Mouse (Mus musculus): ENCODE measurements around the gene Bace1.
"Not testable (repeated sequence)": the region's sequence is repeated elsewhere in the genome, so short reads cannot be mapped to it uniquely, and the experiment has no call there.

Gene Bace1

DNA sequence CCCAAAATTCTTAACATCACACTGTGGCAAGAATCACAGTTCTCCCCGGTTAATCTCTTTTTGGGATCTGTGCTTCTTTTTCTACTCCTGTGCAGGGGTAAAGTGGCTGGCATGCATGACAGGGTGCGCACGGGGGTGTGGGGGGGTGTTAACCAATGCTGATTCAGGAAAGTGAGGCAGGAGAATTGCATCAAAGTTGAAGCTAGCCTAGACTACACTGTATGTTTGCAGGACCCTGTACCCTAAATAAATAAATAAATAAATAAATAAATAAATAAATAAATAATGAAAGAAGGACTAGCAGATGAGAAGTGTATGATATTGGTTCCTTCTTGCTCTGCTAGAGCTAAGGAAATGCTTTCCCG is 329 bp upstream of the Bace1 start:
- no peak for DNase-seq

- peak; percentile 36 to 56 for DNase-seq
Measured at GRCm38 (mm10) chr9:45839139-45839981, 980 bp downstream of the Bace1 start.

DNA sequence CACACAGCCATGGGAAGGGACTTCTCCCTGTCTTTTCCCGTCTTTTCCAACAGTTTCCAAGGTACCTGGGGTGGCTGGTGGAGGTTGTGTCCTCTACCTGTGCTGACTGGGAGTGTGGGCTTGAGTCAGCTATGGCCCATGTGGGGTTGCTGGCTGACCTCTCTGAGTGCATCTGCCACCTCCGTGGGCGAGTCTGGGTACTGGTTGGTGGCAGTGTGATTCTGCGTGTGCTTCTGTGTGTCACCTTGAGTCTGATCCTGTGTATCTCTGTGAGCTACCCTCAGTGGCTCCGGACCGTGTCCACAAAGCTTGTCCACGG is 1.6 kb downstream of the Bace1 start:
- DNase-seq = peak; percentile 22 to 27

DNA sequence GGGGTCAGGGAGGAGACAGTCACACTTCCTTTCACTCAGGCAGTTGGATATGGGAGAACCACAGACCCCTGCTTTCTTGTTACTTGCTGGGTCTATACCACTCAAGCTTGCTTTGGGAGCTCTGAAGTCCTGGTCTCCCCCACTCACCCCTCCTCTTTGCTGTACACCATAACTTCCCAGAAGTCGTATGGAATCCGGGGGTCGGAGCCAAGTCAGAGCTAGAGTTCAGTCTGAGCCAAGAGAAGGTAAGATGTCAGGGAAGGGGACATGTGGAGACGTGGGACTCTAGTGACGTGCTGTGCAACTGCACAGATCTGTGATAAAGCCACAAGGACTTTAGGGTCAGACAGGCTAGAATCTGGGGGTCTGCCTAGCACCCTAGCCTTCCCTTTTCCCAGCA is 2.0 kb downstream of the Bace1 start:
- DNase-seq = no peak

DNA sequence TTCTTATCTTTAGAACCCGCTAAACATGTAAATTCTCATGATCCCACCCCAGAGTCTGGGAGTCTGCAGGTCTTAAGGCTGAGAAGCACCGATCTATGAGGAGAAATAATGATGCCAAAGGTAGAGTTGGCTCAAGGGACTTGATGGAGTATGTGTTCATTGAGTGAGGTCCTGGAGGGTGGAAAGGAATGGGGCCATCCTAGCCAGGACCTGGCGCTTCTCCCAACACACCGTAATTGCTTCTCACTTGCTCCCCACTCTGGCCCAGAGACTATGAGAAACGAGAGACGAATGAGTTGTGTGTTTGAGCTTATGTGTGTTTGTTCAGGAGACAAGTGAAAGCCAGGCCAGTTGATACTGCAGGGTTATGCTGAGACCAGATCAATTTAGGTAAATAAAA is 3.1 kb downstream of the Bace1 start:
- peak in 1 of 2 experiments; percentile 30 for DNase-seq

DNA sequence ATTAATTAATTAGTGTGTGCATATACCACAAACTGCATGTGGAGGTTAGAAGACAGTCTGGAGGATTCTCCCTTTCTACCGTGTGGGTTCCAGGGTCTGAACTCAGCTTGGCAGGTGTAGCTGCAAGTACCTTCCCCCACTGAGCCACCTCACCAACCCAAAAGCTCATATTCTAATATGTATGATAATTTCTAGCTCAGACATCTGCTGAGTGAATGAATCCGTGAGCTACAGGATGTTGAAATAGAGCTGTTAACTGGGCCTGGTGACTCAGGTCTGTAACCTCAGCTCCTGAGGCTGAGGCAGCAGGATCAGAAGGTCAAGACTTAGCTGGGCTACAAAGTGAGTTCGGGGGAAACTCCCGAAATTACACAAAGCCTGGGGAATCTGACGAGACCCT is 4.6 kb downstream of the Bace1 start:
- DNase-seq = no peak

DNA sequence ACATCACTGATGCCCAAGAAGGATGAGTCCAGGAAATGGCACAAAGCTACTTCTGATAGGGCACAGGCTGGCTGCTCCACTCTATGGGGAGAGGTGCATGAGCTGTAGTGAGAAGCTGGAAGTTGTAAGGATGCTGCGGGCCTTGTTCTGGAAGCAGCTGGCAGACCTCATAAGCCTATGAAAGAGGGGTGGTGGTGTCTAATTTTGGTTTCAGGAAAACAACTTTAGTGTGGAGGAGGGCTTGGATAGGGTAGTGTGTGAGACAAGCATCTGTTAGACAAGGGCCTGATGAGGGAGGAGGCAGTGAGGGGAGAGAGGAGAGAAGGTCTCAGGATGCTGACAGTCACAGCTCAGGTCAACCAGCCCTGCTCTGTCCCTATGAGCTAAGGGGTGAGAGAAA is 5.4 kb downstream of the Bace1 start:
- no peak for DNase-seq

DNA sequence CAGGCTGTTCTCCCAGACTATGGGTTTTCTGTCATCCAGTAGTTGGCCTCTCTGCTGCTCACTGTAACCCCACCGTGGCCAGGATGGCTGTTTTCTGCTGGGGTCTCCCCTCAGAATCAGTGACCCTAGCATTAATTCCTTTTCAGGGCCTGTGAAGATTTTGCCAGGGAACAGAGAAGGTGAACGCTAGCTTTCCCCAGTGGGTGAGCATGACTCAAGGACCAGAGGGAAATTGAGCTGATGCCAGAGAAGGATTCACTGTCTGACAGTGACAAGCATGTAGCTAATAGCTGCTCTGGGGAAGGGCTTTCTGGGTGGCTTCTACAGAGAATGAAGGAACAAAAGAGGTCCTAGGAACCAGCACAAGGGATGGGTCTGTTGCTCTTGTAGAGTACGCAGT is 7.2 kb downstream of the Bace1 start:
- no peak for DNase-seq

- DNase-seq = not testable (repeated sequence)
Measured at GRCm38 (mm10) chr9:45846176-45846575, 7.8 kb downstream of the Bace1 start.

DNA sequence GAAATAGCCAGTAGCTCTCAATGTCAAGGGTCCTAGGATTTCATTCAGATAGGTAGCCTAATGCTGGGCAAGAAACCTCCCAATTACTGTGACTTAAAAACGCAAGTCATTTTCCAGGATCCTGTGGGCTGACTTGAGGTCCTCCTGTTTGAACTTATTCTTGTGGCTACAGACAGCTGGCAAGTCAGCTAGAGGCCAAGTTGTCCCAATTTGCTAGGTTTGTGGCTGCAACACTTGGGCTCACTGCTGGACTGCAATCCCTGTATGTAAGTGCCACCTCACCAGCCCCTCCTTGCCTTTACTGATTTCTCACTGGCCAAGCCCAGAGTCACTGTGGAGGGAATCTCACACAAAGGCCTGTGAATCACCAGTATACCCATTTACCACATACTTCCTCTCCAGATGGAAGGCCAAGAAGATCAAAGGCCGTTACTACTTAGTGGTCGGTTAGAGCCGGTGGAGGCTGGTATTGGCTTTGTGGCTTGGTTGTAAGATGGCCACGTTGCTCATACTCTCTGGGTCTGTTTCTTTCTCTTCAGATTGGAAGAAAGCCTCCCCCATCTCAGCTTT is 8.6 kb downstream of the Bace1 start:
- no peak for DNase-seq

DNA sequence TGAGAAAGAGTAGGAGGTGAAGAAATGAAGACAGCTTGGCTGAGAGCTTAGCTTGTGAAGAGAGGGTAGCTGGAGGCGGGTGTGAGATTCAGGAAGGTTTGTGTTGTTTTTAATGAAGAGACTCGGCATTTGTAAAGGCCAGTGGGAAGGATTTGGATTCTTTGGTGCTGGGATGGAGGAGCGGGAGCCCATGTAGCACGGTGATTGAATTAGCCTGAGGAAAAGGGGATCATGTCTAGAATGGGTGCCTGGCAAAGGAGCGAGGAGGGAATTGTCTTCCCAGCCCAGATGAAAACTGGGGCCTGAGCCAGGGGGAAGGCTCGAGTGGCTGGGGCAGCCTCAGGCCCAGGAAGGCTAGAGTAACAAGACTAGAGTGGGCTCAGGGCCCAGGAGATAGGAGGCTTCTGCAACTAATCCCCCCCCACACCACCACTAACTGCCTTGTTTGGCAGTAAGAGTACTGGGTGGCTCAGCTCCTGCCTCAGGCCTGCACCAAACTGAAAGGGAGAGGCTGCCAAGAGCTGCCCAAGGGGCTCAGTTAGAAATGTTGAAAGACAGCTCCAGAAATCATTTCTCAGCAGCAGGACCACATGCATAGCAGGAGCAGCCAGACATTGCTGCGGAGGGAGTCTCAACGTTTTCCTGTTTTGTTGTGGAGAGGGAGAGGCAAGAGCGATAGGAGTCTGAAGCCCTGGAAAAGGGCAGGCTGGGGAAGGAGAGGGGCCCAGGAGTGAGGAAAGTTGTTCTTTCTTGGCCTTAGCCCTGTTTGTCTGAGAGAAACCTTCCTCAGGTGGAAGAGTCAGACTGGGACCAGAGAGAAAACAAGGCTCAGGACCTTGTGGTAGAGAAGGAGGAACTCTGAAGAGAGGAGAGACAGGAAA is 11.4 kb downstream of the Bace1 start:
- peak; percentile 16 to 19 for DNase-seq

DNA sequence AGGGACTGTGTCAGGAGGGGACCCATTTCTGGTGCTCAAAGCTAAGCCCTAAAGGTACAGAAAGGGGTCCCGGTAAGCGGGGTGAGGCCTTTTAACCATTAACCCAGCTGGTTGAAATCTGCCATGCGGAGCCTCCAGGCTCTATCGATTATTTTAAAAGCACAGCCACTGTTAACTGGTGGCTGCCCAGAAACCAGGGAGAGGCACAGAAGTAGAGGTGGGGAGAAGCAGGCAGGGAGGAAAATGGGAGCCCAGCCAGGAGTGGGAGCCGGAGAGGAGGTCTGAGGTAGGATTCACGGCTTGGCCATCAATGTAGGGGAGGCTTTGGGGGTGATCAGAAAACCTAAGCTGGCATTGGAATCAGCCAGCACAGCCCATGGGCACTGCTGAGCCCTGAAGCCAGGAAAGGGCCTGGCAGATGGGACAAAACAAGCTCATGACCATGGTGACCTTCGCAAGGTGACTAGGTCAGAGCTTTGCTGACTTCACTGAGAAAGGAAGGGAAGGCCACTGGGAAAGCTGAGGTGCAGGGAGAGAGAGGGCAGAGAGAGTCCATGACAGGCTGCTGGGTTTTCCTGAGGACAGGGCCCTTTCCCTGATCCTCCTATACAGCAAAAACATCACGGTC is 12.3 kb downstream of the Bace1 start:
- DNase-seq = peak in 1 of 2 experiments; percentile 38

GRCm38 (mm10) chr9:45851330-45851729 is 12.9 kb downstream of the Bace1 start:
- DNase-seq = no peak

DNA sequence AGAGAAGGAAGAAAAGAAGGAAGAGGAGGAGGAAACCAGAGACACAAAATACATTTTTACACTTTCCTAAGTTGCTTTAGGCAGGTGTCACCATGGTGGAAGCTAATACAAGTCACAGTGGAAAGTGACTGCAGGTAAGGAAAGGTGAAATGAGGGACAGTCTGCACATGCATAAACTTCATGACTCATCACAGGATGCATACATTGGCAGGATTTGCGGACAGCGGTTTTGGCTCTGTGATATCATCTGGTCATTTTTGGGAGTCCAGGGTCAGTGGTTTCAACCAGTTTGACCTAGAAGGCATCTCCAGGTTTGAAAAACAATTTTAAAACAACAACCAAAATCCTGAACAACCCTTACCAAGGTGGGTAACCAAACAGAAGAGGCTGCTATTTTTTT is 13.4 kb downstream of the Bace1 start:
- no peak for DNase-seq

- no peak for DNase-seq
Measured at GRCm38 (mm10) chr9:45853695-45854094, 15.3 kb downstream of the Bace1 start.

- no peak for DNase-seq
Measured at GRCm38 (mm10) chr9:45854136-45854535, 15.8 kb downstream of the Bace1 start.

DNA sequence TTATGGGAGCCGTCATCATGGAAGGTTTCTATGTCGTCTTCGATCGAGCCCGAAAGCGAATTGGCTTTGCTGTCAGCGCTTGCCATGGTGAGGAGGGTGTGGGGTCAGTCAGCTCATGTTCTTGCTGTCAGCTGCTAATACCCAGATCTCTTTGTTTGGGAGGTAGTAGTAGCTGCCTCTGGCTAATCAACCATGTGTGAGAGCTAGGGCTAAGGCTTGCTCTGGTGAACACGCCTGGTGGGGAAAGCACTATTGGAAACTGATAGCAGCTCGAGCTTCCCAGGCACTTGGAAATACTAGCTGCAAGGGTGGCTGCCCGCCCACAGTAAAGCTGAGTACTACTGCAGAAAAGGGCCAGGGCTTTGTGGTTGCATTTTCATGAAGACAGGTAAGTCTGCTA is 21.0 kb downstream of the Bace1 start:
- DNase-seq = no peak

DNA sequence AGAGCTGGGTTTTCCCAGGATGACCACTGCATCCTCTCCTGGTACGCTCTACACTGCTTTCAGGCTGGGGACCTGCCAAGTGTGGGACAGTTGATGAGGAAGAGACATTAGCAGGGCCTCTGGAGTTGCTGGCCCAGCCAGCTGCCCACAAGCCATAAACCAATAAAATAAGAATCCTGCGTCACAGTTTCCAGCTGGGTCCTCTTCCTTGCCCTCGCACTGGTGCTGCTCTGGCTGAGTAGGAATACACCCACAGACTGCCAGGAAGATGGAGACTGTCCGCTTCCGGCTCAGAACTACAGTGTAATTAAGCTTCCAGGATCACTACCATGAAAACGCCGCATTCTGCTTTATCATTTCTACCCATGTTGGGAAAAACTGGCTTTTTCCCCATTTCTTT is 23.4 kb downstream of the Bace1 start:
- no peak for DNase-seq

- no peak for DNase-seq
Measured at GRCm38 (mm10) chr9:45869181-45869580, 30.8 kb downstream of the Bace1 start.

- DNase-seq = no peak
Measured at GRCm38 (mm10) chr9:45870265-45870664, 31.9 kb downstream of the Bace1 start.

DNA sequence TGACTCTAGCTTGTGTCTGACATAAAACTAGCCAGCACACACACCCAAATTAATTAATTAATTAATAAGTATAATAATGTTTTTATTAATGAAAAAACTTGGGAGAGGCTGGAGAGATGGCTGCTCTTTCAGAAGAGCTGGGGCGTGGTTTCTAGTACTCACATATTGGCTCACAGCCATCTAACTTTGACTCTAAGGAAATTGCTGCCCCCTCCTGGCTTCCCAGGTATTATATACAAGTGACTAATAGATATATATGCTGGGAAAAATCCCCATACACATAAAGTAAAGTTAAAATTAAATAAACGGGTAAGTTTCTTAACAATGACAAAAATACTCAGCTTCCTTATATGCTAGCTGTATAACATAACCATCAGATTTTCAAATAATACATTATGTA is 39.5 kb downstream of the Bace1 start:
- DNase-seq = peak in 1 of 2 experiments; percentile 33

DNA sequence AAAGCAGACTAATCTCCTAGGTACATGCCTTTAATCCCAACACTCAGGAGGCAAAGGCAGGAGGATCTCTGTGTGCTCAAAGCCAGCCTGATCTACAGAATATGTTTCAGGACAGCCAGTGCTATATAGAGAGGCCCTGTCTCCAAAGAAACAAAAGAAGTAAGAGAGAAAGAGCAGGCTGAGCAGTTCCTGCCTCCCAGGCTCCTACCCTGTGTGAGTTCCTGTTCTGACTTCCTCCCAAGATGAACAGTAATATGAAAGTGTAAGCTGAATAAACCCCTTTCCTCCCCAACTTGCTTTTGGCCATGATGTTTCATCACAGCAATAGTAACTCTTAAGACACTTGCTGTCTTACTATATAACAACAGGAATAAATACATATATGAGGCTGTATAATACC is 55.3 kb downstream of the Bace1 start:
- no peak for DNase-seq

- DNase-seq = no peak
Measured at GRCm38 (mm10) chr9:45905196-45905595, 66.8 kb downstream of the Bace1 start.
